Mouse (Mus musculus) MEL (cell line): Measurements from ENCODE around the gene Kng2. TPM values are rescaled to one million over a fixed set of nuclear protein-coding genes. Genes with fewer than 3 reads are reported as not detected.

Experiments
- DNase-seq: peaks from one replicate; pipeline ENCODE4 v3.0.0; 2011; ENCODE audit warnings: low read depth, low spot score
- H3K27ac ChIP-seq: 2 replicates; pipeline ENCODE4 v1.5.1; 2012; ENCODE audit warnings: low read depth, mild to moderate bottlenecking, control low read depth, low read length, moderate library complexity; ENCODE audit not compliant: control insufficient read depth
- H3K27me3 ChIP-seq, 2 experiments: fragments of 150-350 bp in 1 of 2; sonication (generic) in 1 of 2; 2 replicates each; pipeline ENCODE4 v1.6.1; 2012; ENCODE audit warnings: low read length in 2 of 2, mild to moderate bottlenecking in 2 of 2, improper control_type of control experiment in 1 of 2, moderate library complexity in 1 of 2; ENCODE audit not compliant: insufficient read depth in 2 of 2, control insufficient read depth in 1 of 2
- H3K36me3 ChIP-seq, 2 experiments: 2 replicates each; pipeline ENCODE4 v1.6.1; 2012 to 2014; ENCODE audit warnings: low read length in 2 of 2, improper control_type of control experiment in 1 of 2, inconsistent platforms in 1 of 2, mild to moderate bottlenecking in 1 of 2; ENCODE audit not compliant: insufficient read depth in 2 of 2, control insufficient read depth in 1 of 2
- H3K4me1 ChIP-seq, 2 experiments: fragments of 150-350 bp in 1 of 2; sonication (generic) in 1 of 2; 2 replicates each; pipeline ENCODE4 v1.6.1; 2012; ENCODE audit warnings: low read length in 2 of 2, improper control_type of control experiment in 1 of 2, mild to moderate bottlenecking in 1 of 2; ENCODE audit not compliant: insufficient read depth in 2 of 2, control insufficient read depth in 1 of 2
- H3K4me3 ChIP-seq, 2 experiments: fragments of 150-350 bp in 1 of 2; sonication (generic) in 1 of 2; 2 replicates each; pipeline ENCODE4 v1.5.1; 2012; ENCODE audit warnings: low read depth in 2 of 2, low read length in 2 of 2, mild to moderate bottlenecking in 2 of 2, moderate library complexity in 2 of 2, control low read depth in 1 of 2, improper control_type of control experiment in 1 of 2; ENCODE audit not compliant: control insufficient read depth in 1 of 2, insufficient read depth in 1 of 2
- H3K79me2 ChIP-seq: 2 replicates; pipeline ENCODE4 v1.6.1; 2012; ENCODE audit warnings: mild to moderate bottlenecking, low read length, moderate library complexity; ENCODE audit not compliant: control insufficient read depth, poor library complexity, insufficient read depth
- H3K9ac ChIP-seq: 2 replicates; pipeline ENCODE4 v1.6.1; 2012; ENCODE audit warnings: low read depth, mild to moderate bottlenecking, control low read depth, low read length, moderate library complexity; ENCODE audit not compliant: control insufficient read depth, poor library complexity, severe bottlenecking
- H3K9me3 ChIP-seq: fragments of 150-350 bp; sonication (generic); replicated peaks from 2 replicates; pipeline ENCODE4 v1.6.1; 2012; ENCODE audit warnings: mild to moderate bottlenecking, low read length, improper control_type of control experiment, moderate library complexity; ENCODE audit not compliant: insufficient read depth
- ELF1 ChIP-seq: IDR thresholded peaks from 2 replicates; pipeline ENCODE4 v1.6.1; 2014; ENCODE audit warnings: low read depth, mild to moderate bottlenecking, inconsistent platforms, low read length, improper control_type of control experiment, moderate library complexity
- ETS1 ChIP-seq: IDR thresholded peaks from 2 replicates; pipeline ENCODE4 v1.6.1; 2012; ENCODE audit warnings: low read depth, mild to moderate bottlenecking, inconsistent platforms, low read length, improper control_type of control experiment, moderate library complexity
- GATA1 ChIP-seq: IDR thresholded peaks from 2 replicates; pipeline ENCODE4 v1.6.1; 2011; ENCODE audit warnings: low read depth, low read length, improper control_type of control experiment
- MAFK ChIP-seq: IDR thresholded peaks from 2 replicates; pipeline ENCODE4 v1.6.1; 2011; ENCODE audit warnings: low read depth, mild to moderate bottlenecking, low read length, improper control_type of control experiment, borderline replicate concordance
- MEF2A ChIP-seq: IDR thresholded peaks from 2 replicates; pipeline ENCODE4 v1.6.1; 2014; ENCODE audit warnings: low read depth, mild to moderate bottlenecking, inconsistent platforms, low read length, improper control_type of control experiment; ENCODE audit not compliant: poor library complexity, insufficient replicate concordance, severe bottlenecking; ENCODE audit errors: extremely low read depth
- MXI1 ChIP-seq: IDR thresholded peaks from 2 replicates; pipeline ENCODE4 v1.6.1; 2011; ENCODE audit warnings: mild to moderate bottlenecking, low read depth, low read length, improper control_type of control experiment
- MYB ChIP-seq: IDR thresholded peaks from 2 replicates; pipeline ENCODE4 v1.6.1; 2011; ENCODE audit warnings: mild to moderate bottlenecking, low read depth, low read length, improper control_type of control experiment
- MYC ChIP-seq: IDR thresholded peaks from 2 replicates; pipeline ENCODE4 v1.6.1; 2011; ENCODE audit warnings: low read depth, mild to moderate bottlenecking, low read length, improper control_type of control experiment, moderate library complexity
- SIN3A ChIP-seq: IDR thresholded peaks from 2 replicates; pipeline ENCODE4 v1.6.1; 2012; ENCODE audit warnings: low read length, improper control_type of control experiment, inconsistent platforms
- TAL1 ChIP-seq: IDR thresholded peaks from 2 replicates; pipeline ENCODE4 v1.6.1; 2012; ENCODE audit warnings: mild to moderate bottlenecking, inconsistent platforms, low read length, moderate library complexity, mixed read lengths
- TBP ChIP-seq: IDR thresholded peaks from 2 replicates; pipeline ENCODE4 v1.8.0; 2011; ENCODE audit warnings: low read depth, low read length, improper control_type of control experiment
- USF1 ChIP-seq: IDR thresholded peaks from 2 replicates; pipeline ENCODE4 v1.6.1; 2014; ENCODE audit warnings: low read depth, mild to moderate bottlenecking, inconsistent platforms, low read length, improper control_type of control experiment, moderate library complexity
- ZKSCAN1 ChIP-seq: IDR thresholded peaks from 2 replicates; pipeline ENCODE4 v1.6.1; 2012; ENCODE audit warnings: low read depth, mild to moderate bottlenecking, inconsistent platforms, low read length, improper control_type of control experiment, moderate library complexity
- polyA plus RNA-seq, 2 experiments: library from polyadenylated mRNA; stranded (reverse) in 1 of 2; unstranded in 1 of 2; fragments of >175 nt in 1 of 2; fragments of >200 nt in 1 of 2; gene quantifications; 2 replicates each; pipeline versions ENCODE4 v1.2.1 to v1.2.4; 2012; ENCODE audit warnings: low replicate concordance in 2 of 2, low read depth in 1 of 2; ENCODE audit not compliant: insufficient read length in 2 of 2, insufficient read depth in 1 of 2, missing spikeins in 1 of 2
- total RNA-seq: library from RNA; depleted of rRNA; stranded (reverse); fragments of 300-350 nt; gene quantifications from 2 replicates; pipeline ENCODE4 v1.2.3, GENCODE M21; 2012; rRNA removed

Gene Kng2
- total and polyA plus RNA-seq, 3 experiments: not detected

DNA sequence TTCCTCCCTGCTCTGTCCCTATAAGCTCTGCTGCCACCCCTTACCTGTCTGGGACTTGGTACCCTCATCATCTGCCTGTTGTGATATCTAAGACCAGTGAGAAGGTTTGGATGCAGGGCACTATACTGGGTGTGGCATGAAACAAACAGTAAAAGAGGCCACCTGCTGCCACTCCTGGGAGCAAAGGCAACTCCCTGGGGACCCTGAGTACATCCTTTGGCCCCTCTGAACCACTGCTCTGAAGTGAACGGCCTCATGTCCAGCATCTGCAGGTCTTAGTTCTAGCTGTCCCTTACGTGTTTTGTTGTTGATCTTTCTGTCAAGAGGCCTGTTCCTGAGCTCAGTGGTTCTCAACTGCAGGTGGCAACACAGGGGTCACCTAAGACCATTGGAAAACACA lies 90.7 kb downstream of the Kng2 start:
- H3K4me3 ChIP-seq: no peak overlapping the region
- no peaks in the 10 kb centered on the region for H3K4me1 ChIP-seq
- H3K79me2 ChIP-seq: no peaks in the 10 kb centered on the region
- no peaks in the 10 kb centered on the region for H3K9me3 ChIP-seq
- no peak for DNase-seq
- TF ChIP-seq MYC: no peak
- TF ChIP-seq MYB: no peak
- no peak for TF ChIP-seq GATA1
- no peak for TF ChIP-seq TAL1
- no peak for TF ChIP-seq ZKSCAN1
- no peak for TF ChIP-seq ETS1
- no peak for TF ChIP-seq TBP
- no peak overlapping the region for H3K27ac ChIP-seq
- no peak overlapping the region for H3K9ac ChIP-seq
- H3K27me3 ChIP-seq: no peaks in the 10 kb centered on the region; a peak in 2 of 4 replicates
- H3K36me3 ChIP-seq: no peaks in the 10 kb centered on the region

GRCm38 (mm10) chr16:22937631-22938030 lies 91.7 kb downstream of the Kng2 start:
- no peaks in the 10 kb centered on the region for H3K36me3 ChIP-seq
- TF ChIP-seq MYC (no peak), SIN3A (no peak), MXI1 (no peak), USF1 (no peak), ETS1 (no peak), ELF1 (no peak), MEF2A (no peak), MAFK (no peak)
- TF ChIP-seq, all 39 proteins: peak for 0

More at GRCm38 (mm10) chr16:22937631-22938030, 91.7 kb downstream of the Kng2 start:
- H3K27me3 ChIP-seq: no peaks in the 10 kb centered on the region; a peak in 2 of 4 replicates
- no peaks in the 10 kb centered on the region for H3K4me1 ChIP-seq
- DNase-seq: no peak
- H3K27ac ChIP-seq: no peak overlapping the region
- no peaks in the 10 kb centered on the region for H3K79me2 ChIP-seq
- no peak overlapping the region for H3K9ac ChIP-seq
- no peaks in the 10 kb centered on the region for H3K9me3 ChIP-seq
- H3K4me3 ChIP-seq: no peak overlapping the region

Other genes with a start within 250 kb of the Kng2 start
- not detected in 2 replicates for gene Crygs, start 217.9 kb downstream of the Kng2 start, total RNA-seq
- gene Crygs, start 217.9 kb downstream of the Kng2 start, polyA plus RNA-seq: not detected
- 20.4 and 28.7 TPM in 2 replicates for gene Tbccd1, start 171.8 kb downstream of the Kng2 start, total RNA-seq
- 10 to 100 TPM in 1 of 2 experiments, not detected in 1; 23.8 TPM for gene Tbccd1, start 171.8 kb downstream of the Kng2 start, polyA plus RNA-seq
- 116 and 147 TPM in 2 replicates for gene Dnajb11, start 171.6 kb downstream of the Kng2 start, total RNA-seq
- 100 to 1,000 TPM in 1 of 2 experiments, 10 to 100 TPM in 1; 90.2 to 139 TPM for gene Dnajb11, start 171.6 kb downstream of the Kng2 start, polyA plus RNA-seq
- gene Ahsg, start 138.2 kb downstream of the Kng2 start, total RNA-seq: 0.16 TPM in 1 of 2 replicates, not detected in the other
- under 1 TPM in 1 of 2 experiments, not detected in 1; 0.13 TPM for gene Ahsg, start 138.2 kb downstream of the Kng2 start, polyA plus RNA-seq
- 0.26 TPM in 1 of 2 replicates, not detected in the other for gene Fetub, start 111.1 kb downstream of the Kng2 start, total RNA-seq
- under 1 TPM in 1 of 2 experiments, not detected in 1; 0.96 TPM for gene Fetub, start 111.1 kb downstream of the Kng2 start, polyA plus RNA-seq
- not detected in 2 replicates for gene Hrg, start 78.4 kb downstream of the Kng2 start, total RNA-seq
- gene Hrg, start 78.4 kb downstream of the Kng2 start, polyA plus RNA-seq: not detected
- not detected in 2 replicates for gene Kng1, start 28.4 kb upstream of the Kng2 start, total RNA-seq
- gene Kng1, start 28.4 kb upstream of the Kng2 start, polyA plus RNA-seq: not detected
- gene Eif4a2, start 78.0 kb upstream of the Kng2 start, total RNA-seq: 252 and 290 TPM in 2 replicates
- gene Eif4a2, start 78.0 kb upstream of the Kng2 start, polyA plus RNA-seq: 1,000 to 10,000 TPM in 1 of 2 experiments, 100 to 1,000 TPM in 1; 248 to 2,083 TPM
- gene Rfc4, start 98.3 kb upstream of the Kng2 start, total RNA-seq: 77.9 and 93.2 TPM in 2 replicates
- 10 to 100 TPM in 1 of 2 experiments, not detected in 1; 52.1 TPM for gene Rfc4, start 98.3 kb upstream of the Kng2 start, polyA plus RNA-seq
- not detected in 2 replicates for gene Adipoq, start 117.1 kb upstream of the Kng2 start, total RNA-seq
- gene Adipoq, start 117.1 kb upstream of the Kng2 start, polyA plus RNA-seq: not detected
- not detected in 2 replicates for gene St6gal1, start 195.3 kb upstream of the Kng2 start, total RNA-seq
- not detected for gene St6gal1, start 195.3 kb upstream of the Kng2 start, polyA plus RNA-seq